Mouse (Mus musculus) limb, embryonic 14.5 days (tissue): ENCODE results near the gene Ostm1. TPM values are rescaled to one million over a fixed set of nuclear protein-coding genes. Genes with fewer than 3 reads are reported as not detected.
A peak's percentile ranks its signal among the peaks of the same experiment; 100 is the strongest.

Experiments
- ATAC-seq: fragments of 200-750 bp; cut with Nextera tagmentation; 2 replicates; pipeline ENCODE4 v1.8.0; 2017; ENCODE audit warnings: low read depth, moderate number of reproducible peaks, moderate TSS enrichment; ENCODE audit not compliant: low FRiP score
- DNase-seq: peaks from one replicate; pipeline ENCODE4 v3.0.0-alpha.2; 2015; ENCODE audit warnings: low spot score
- H3K27ac ChIP-seq: fragments of 300-500 bp; sonication (generic); replicated peaks from 2 replicates; pipeline ENCODE4 v1.5.1; 2014; ENCODE audit warnings: low read depth, mild to moderate bottlenecking, low read length, moderate library complexity, mixed read lengths
- H3K27me3 ChIP-seq: fragments of 300-500 bp; sonication (generic); 2 replicates; pipeline ENCODE4 v1.6.1; 2014; ENCODE audit warnings: low read length, mixed read lengths; ENCODE audit not compliant: control insufficient read depth, insufficient read depth
- H3K36me3 ChIP-seq: fragments of 300-500 bp; sonication (generic); 2 replicates; pipeline ENCODE4 v1.6.1; 2014; ENCODE audit warnings: mild to moderate bottlenecking, low read length, moderate library complexity, mixed read lengths; ENCODE audit not compliant: control insufficient read depth, insufficient read depth
- H3K4me1 ChIP-seq: fragments of 300-500 bp; sonication (generic); 2 replicates; pipeline ENCODE4 v1.6.1; 2014; ENCODE audit warnings: antibody characterized with exemption, low read length, mixed read lengths; ENCODE audit not compliant: control insufficient read depth, insufficient read depth
- H3K4me2 ChIP-seq: fragments of 300-500 bp; sonication (generic); replicated peaks from 2 replicates; pipeline ENCODE4 v1.6.1; 2014; ENCODE audit warnings: low read depth, mild to moderate bottlenecking, low read length, moderate library complexity; ENCODE audit not compliant: severe bottlenecking
- H3K4me3 ChIP-seq: fragments of 300-500 bp; sonication (generic); replicated peaks from 2 replicates; pipeline ENCODE4 v1.5.1; 2014; ENCODE audit warnings: low read length
- H3K9ac ChIP-seq: fragments of 300-500 bp; sonication (generic); 2 replicates; pipeline ENCODE4 v1.6.1; 2014; ENCODE audit warnings: mild to moderate bottlenecking, low read depth, low read length, moderate library complexity; ENCODE audit not compliant: severe bottlenecking
- H3K9me3 ChIP-seq: fragments of 300-500 bp; sonication (generic); 2 replicates; pipeline ENCODE4 v1.6.1; 2016; ENCODE audit warnings: low read length; ENCODE audit not compliant: control insufficient read depth
- POLR2A ChIP-seq: fragments of 200-500 bp; IDR thresholded peaks from 2 replicates; pipeline ENCODE4 v1.8.0; 2012; ENCODE audit warnings: inconsistent platforms, mild to moderate bottlenecking, moderate library complexity, borderline replicate concordance; ENCODE audit not compliant: insufficient read depth, insufficient read length; ENCODE audit errors: extremely low read depth
- WGBS: fragments of 180-500 bp; shearing (Covaris S2); extraction: QIAGEN DNeasy Blood & Tissue Kit; methylation state at CpG from one replicate; pipeline ENCODE4 v1.1.7; 2014; 5-methylcytosine and 5-hydroxymethylcytosine counted together
- polyA plus RNA-seq, 2 experiments: library from polyadenylated mRNA; depleted of rRNA in 1 of 2; stranded (reverse) in 1 of 2; unstranded in 1 of 2; fragments of >200 nt; fragmentation: Nextera tagmentation in 1 of 2; extraction: Ambion mirVana in 1 of 2; gene quantifications; 2 replicates each; pipeline versions ENCODE4 v1.2.1 to v1.2.3; 2012 to 2014

Ostm1 gene
- polyA plus RNA-seq, 2 experiments = 6.9 to 12.0 TPM

DNA sequence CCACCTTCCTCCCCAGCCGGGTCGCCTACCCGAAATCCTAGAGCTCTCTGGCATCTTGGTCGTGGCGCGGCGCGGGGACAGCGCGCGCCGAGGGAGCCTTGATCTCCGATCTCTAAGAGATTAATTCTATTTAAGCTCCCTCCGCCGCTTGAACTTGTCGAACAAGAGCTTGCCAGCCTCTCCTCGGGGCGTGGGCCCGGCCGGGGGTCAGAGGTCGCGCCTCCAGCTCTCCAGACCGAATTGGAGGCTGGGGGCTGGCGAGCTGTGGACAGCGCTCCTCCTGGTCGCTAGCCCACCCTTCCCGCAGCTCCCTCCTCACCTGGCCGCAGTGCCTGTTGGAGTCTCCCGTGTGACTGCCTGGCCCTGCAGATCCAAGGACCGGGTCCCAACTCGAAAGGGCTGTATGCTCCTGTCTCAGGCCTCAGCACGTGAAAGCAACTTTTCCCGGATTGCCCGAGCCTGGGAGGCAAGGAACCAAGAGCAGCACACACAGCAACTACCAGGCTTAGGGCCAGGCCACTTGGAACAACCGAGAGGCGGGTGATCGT is 888 bp downstream of the Ostm1 start:
- 1% methylated on average over 37 of the region's 37 CpGs for WGBS
- H3K4me3 ChIP-seq = peak overlapping the region; percentile 23
- no peak for ATAC-seq

DNA sequence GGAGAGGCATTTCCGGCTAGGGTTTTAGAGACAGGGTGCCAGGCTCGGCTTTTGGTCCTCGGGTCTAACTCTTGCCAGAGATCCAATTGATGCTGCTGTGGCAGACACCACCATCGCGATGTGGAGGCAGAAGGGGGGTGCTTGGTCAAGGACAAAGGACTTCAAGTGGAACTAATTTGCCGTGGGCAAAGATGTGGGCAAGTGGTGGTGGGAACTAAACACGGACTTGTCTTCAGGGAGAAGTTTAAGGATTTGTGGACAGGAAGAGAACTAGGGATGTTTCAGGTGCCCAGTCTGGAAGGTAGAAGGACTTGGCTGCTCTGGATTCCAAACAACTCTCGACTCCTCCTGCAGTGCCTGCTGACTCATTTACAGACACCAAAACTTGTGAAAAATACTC is 1.5 kb downstream of the Ostm1 start:
- Histone ChIP-seq H3K27me3 (peaks cover 98% of the 10 kb centered on the region), H3K36me3 (no peaks in the 10 kb centered on the region), H3K4me3 (no peak overlapping the region), H3K9me3 (no peaks in the 10 kb centered on the region), H3K4me2 (no peak overlapping the region), H3K4me1 (peaks cover 5% of the 10 kb centered on the region; the same call in 1 of the 2 replicates), H3K9ac (no peak overlapping the region), H3K27ac (no peak overlapping the region)
- DNase-seq = no peak
- no peak for TF ChIP-seq POLR2A
- WGBS = 2% methylated on average over 8 of the region's 8 CpGs
- no peak for ATAC-seq

More for the DNA sequence above, 888 bp downstream of the Ostm1 start:
- Histone ChIP-seq H3K4me1 (peaks cover 5% of the 10 kb centered on the region; the same call in 1 of the 2 replicates), H3K27ac (no peak overlapping the region), H3K9me3 (no peaks in the 10 kb centered on the region), H3K27me3 (peaks cover 98% of the 10 kb centered on the region), H3K9ac (no peak overlapping the region), H3K36me3 (no peaks in the 10 kb centered on the region), H3K4me2 (peak overlapping the region; percentile 37; the same call in 1 of the 2 replicates)
- no peak for TF ChIP-seq POLR2A
- DNase-seq = no peak

DNA sequence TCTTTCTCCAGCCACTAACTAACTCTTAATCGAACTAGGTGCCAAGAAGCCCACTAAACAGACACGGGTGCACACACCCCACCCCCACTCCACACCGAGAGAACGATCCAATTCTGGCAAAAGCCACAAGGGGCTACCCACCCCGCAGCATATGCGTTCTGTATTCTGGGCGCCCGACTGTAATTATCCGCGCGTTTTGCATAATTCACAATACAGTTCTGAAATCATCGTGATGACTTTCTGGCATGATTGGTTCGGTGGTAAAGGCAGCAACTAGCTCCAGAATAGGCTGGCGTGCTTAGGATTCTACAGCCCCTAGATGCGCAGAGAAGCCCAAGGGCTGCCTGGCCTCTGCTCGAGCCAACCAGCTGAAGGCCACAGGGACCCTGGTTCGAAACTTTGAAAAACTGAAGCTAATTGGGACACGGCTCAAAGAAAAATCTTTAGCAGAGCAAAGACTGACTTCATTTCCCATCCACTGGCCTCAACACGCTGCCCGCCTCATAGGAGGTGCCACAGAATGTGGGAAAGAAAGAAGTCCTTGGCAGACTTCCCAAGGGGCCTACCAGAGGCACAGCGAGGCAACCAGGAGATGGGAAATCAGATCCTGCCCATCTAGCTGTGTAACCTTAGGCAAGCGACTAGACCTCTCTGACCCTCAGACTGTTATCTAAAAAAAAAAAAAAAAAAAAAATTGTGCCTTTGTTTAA is 2.1 kb downstream of the Ostm1 start:
- no peaks in the 10 kb centered on the region for H3K9me3 ChIP-seq
- H3K9ac ChIP-seq = no peak overlapping the region
- no peak overlapping the region for H3K27ac ChIP-seq
- TF ChIP-seq POLR2A = no peak
- no peak for DNase-seq
- H3K4me1 ChIP-seq = peaks cover 5% of the 10 kb centered on the region; the same call in 1 of the 2 replicates
- WGBS = 4% methylated on average over 22 of the region's 22 CpGs
- no peak overlapping the region for H3K4me2 ChIP-seq
- peaks cover 98% of the 10 kb centered on the region for H3K27me3 ChIP-seq
- no peak for ATAC-seq
- H3K4me3 ChIP-seq = no peak overlapping the region
- no peaks in the 10 kb centered on the region for H3K36me3 ChIP-seq

DNA sequence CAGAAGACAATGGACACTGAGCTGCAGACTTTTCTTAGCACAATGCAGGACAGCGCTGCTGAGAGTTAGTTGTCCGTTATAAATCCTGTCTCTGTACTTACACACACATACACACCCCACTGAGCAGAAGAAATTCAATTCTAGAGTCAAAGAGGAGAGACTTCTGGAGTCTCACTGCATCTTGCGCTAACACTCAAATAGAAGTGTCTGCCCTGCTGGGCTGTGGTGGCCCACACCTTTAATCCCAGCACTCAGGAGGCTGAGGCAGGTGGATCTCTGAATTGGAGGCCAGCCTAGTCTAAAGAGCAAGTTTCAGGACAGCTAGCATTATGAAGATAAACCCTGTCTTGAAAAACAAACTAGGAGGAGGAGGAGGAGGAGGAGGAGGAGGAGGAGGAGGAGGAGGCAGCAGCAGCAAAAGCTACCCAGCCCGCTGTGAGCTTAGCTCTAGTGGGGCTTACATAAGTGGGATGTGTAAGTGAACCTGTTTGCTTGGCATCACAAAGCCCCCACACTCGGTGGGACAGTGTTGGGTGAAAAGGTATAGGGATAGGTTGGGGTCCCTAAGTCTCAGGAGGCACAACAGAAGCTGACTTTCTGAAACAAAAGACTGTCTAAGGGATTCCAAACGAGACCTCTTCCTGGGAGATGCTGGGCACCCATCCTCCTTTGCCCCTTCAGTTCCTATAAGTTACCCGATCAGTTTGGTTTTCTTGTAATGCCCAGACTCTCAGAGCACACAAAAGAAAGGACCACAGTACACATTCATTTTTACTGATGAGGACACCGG is 4.5 kb downstream of the Ostm1 start:
- no peaks in the 10 kb centered on the region for H3K9me3 ChIP-seq
- 5% methylated on average over 8 of the region's 8 CpGs for WGBS
- H3K27me3 ChIP-seq = peaks cover 98% of the 10 kb centered on the region
- peaks cover 11% of the 10 kb centered on the region for H3K4me1 ChIP-seq
- DNase-seq (no peak), ATAC-seq (no peak)
- H3K4me3 ChIP-seq = no peak overlapping the region
- no peaks in the 10 kb centered on the region for H3K36me3 ChIP-seq
- no peak for TF ChIP-seq POLR2A
- no peak overlapping the region for H3K9ac ChIP-seq
- H3K4me2 ChIP-seq = no peak overlapping the region
- no peak overlapping the region for H3K27ac ChIP-seq

DNA sequence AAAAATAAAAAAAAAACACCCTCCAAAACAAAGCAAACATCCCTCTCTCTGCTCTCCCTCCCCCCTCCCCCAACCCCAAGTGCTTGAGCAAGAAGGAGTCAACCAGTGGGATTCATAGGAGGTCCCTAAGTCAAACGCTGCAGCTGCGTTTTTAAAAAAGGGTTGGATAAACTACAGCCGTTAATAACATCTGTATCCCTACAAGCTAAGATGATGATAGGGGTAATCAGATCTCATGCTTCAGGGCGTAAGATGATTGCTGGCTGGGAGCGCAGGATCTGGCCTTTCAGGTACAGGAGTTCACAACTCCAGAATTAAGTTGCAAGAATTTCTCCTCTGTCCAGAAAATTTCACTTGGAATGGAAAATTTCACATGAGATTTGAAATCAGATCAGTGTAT is 5.9 kb downstream of the Ostm1 start:
- no peak overlapping the region for H3K27ac ChIP-seq
- peaks cover 7% of the 10 kb centered on the region for H3K4me1 ChIP-seq
- no peak for DNase-seq
- no peak overlapping the region for H3K4me3 ChIP-seq
- H3K9ac ChIP-seq = no peak overlapping the region
- TF ChIP-seq POLR2A = no peak
- no peaks in the 10 kb centered on the region for H3K9me3 ChIP-seq
- no peaks in the 10 kb centered on the region for H3K36me3 ChIP-seq
- no peak overlapping the region for H3K4me2 ChIP-seq
- 2% methylated on average over 5 of the region's 5 CpGs for WGBS
- peaks cover 98% of the 10 kb centered on the region for H3K27me3 ChIP-seq
- no peak for ATAC-seq
